Mouse (Mus musculus): ENCODE data around the gene Kmt2e. TPM values are rescaled to one million over a fixed set of nuclear protein-coding genes. Genes with fewer than 3 reads are reported as not detected.

The Kmt2e gene
- polyA plus RNA-seq, 1 experiment from 2014 or later: 59.5 TPM

DNA sequence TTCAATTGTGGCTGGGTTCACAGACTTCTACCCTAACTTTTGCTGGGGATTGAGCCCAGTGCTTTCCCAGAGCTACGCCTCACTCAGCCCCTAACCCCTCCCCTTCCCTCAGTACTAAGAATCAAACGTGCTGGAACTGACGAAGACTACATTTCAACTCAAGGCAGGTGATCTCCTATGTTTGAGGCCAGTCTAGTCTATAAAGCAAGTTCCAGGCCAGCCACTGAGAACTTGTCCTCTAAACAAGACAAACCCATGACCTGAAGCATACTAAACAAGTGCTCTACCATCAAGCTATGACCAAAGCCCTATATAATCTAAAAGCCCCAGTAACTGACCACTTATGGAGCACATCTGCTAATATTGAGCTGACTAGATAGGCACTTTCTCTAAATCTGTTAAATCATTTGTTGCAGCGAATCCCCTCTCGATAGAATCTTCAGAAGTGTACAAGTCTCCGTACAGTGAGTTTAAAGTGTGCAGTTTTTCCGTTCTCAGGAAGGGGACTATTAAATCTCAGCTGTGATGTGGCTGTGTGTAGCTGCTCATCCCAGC, 14.5 kb upstream of the Kmt2e start:
- DNase-seq (ENCODE audit: low spot score) (no peak), ATAC-seq (replicated peaks; ENCODE audit: low FRiP score) (no peak)
- H3K27me3 ChIP-seq (replicated peaks; ENCODE audit: control insufficient read depth, insufficient read depth, low read length): no peaks in the 10 kb centered on the region
- no peaks in the 10 kb centered on the region for H3K9me3 ChIP-seq (ENCODE audit: control insufficient read depth, low read length)
- 42% methylated on average over 7 of the region's 7 CpGs for WGBS
- 0 out of 2 replicates have a peak overlapping the region, but pooled peaks have one; percentile 16 for H3K9ac ChIP-seq (ENCODE audit: low read depth, low read length)
- H3K4me3 ChIP-seq (ENCODE audit: low read depth, low read length): no peak overlapping the region
- peak overlapping the region; percentile 83 for H3K4me2 ChIP-seq
- H3K36me3 ChIP-seq (ENCODE audit: control insufficient read depth, insufficient read depth, low read length): peaks cover 9% of the 10 kb centered on the region
- peaks cover 39% of the 10 kb centered on the region for H3K4me1 ChIP-seq (replicated peaks; ENCODE audit: control insufficient read depth, insufficient read depth, low read length)
- no peak overlapping the region for H3K27ac ChIP-seq (ENCODE audit: low read depth, low read length)

DNA sequence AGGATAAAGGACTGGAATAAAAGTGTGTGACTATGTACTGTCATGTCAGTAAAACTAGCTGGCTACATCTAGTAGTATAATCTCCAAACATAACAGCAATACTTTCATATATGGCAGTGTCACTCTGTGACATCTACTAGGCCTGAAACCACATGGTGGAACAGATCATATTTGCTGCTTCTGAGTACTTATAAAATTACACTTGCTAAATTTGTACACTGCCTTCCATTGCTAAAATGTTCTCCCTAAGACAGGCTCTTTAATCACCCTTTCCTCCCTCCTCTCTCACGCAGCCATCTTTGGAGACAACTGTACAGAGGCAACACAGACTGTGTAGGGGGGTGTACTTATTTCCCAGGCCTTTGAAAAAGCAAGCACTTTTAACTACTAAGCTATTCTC, 13.8 kb upstream of the Kmt2e start:
- Histone ChIP-seq H3K9me3 (ENCODE audit: control insufficient read depth, low read length) (no peaks in the 10 kb centered on the region), H3K4me2 (no peak overlapping the region), H3K27ac (ENCODE audit: low read depth, low read length) (no peak overlapping the region), H3K9ac (ENCODE audit: low read depth, low read length) (no peak overlapping the region), H3K4me1 (replicated peaks; ENCODE audit: control insufficient read depth, insufficient read depth, low read length) (peaks cover 32% of the 10 kb centered on the region), H3K4me3 (ENCODE audit: low read depth, low read length) (no peak overlapping the region), H3K27me3 (replicated peaks; ENCODE audit: control insufficient read depth, insufficient read depth, low read length) (no peaks in the 10 kb centered on the region), H3K36me3 (ENCODE audit: control insufficient read depth, insufficient read depth, low read length) (peaks cover 9% of the 10 kb centered on the region)
- WGBS: 67% methylated on average over 1 of the region's 1 CpGs
- DNase-seq (ENCODE audit: low spot score) (no peak), ATAC-seq (replicated peaks; ENCODE audit: low FRiP score) (no peak)

DNA sequence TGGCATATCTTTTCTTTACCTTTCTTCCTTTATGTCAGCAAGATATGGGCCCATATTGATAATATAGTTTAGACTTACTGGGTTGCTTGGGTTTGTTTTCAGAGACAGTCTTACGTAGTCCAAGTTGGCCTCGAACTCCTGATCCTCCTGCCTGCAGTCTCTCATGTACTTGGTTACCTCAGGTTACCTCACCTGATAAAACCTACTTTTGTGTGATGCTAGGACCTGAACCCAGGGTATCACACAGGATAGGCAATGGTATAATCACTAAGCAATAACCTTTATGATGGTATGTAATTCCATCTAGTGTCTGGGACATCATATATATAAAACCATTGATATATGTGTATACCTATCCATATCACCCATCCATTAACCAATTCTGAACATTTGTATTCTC, 12.8 kb upstream of the Kmt2e start:
- peaks cover 29% of the 10 kb centered on the region for H3K4me1 ChIP-seq (replicated peaks; ENCODE audit: control insufficient read depth, insufficient read depth, low read length)
- WGBS: 89% methylated on average over 2 of the region's 2 CpGs
- H3K4me3 ChIP-seq (ENCODE audit: low read depth, low read length): no peak overlapping the region
- peaks cover 9% of the 10 kb centered on the region for H3K36me3 ChIP-seq (ENCODE audit: control insufficient read depth, insufficient read depth, low read length)
- no peak overlapping the region for H3K27ac ChIP-seq (ENCODE audit: low read depth, low read length)
- no peaks in the 10 kb centered on the region for H3K9me3 ChIP-seq (ENCODE audit: control insufficient read depth, low read length)
- H3K27me3 ChIP-seq (replicated peaks; ENCODE audit: control insufficient read depth, insufficient read depth, low read length): no peaks in the 10 kb centered on the region
- ATAC-seq (replicated peaks; ENCODE audit: low FRiP score) (no peak), DNase-seq (ENCODE audit: low spot score) (no peak)
- H3K9ac ChIP-seq (ENCODE audit: low read depth, low read length): no peak overlapping the region
- H3K4me2 ChIP-seq: no peak overlapping the region

GRCm38 (mm10) chr5:23423036-23423435, 11.2 kb upstream of the Kmt2e start:
- Histone ChIP-seq H3K27ac (ENCODE audit: low read depth, low read length) (no peak overlapping the region), H3K27me3 (replicated peaks; ENCODE audit: control insufficient read depth, insufficient read depth, low read length) (no peaks in the 10 kb centered on the region), H3K4me1 (replicated peaks; ENCODE audit: control insufficient read depth, insufficient read depth, low read length) (peaks cover 32% of the 10 kb centered on the region), H3K9ac (ENCODE audit: low read depth, low read length) (no peak overlapping the region), H3K36me3 (ENCODE audit: control insufficient read depth, insufficient read depth, low read length) (peaks cover 11% of the 10 kb centered on the region), H3K4me3 (ENCODE audit: low read depth, low read length) (no peak overlapping the region), H3K4me2 (no peak overlapping the region), H3K9me3 (ENCODE audit: control insufficient read depth, low read length) (no peaks in the 10 kb centered on the region)
- no peak for DNase-seq (ENCODE audit: low spot score)
- no peak for ATAC-seq (replicated peaks; ENCODE audit: low FRiP score)
- 78% methylated on average over 3 of the region's 3 CpGs for WGBS

- Histone ChIP-seq H3K36me3 (ENCODE audit: control insufficient read depth, insufficient read depth, low read length) (peaks cover 11% of the 10 kb centered on the region), H3K4me3 (ENCODE audit: low read depth, low read length) (no peak overlapping the region), H3K9me3 (ENCODE audit: control insufficient read depth, low read length) (no peaks in the 10 kb centered on the region), H3K4me1 (replicated peaks; ENCODE audit: control insufficient read depth, insufficient read depth, low read length) (peaks cover 29% of the 10 kb centered on the region), H3K27me3 (replicated peaks; ENCODE audit: control insufficient read depth, insufficient read depth, low read length) (no peaks in the 10 kb centered on the region), H3K4me2 (0 out of 2 replicates have a peak overlapping the region, but pooled peaks have one; percentile 18), H3K27ac (ENCODE audit: low read depth, low read length) (no peak overlapping the region), H3K9ac (ENCODE audit: low read depth, low read length) (no peak overlapping the region)
- ATAC-seq (replicated peaks; ENCODE audit: low FRiP score): no peak
- no peak for DNase-seq (ENCODE audit: low spot score)
- 39% methylated on average over 1 of the region's 1 CpGs for WGBS
These were observed 6.7 kb upstream of the Kmt2e start for GRCm38 (mm10) chr5:23427501-23427900.

DNA sequence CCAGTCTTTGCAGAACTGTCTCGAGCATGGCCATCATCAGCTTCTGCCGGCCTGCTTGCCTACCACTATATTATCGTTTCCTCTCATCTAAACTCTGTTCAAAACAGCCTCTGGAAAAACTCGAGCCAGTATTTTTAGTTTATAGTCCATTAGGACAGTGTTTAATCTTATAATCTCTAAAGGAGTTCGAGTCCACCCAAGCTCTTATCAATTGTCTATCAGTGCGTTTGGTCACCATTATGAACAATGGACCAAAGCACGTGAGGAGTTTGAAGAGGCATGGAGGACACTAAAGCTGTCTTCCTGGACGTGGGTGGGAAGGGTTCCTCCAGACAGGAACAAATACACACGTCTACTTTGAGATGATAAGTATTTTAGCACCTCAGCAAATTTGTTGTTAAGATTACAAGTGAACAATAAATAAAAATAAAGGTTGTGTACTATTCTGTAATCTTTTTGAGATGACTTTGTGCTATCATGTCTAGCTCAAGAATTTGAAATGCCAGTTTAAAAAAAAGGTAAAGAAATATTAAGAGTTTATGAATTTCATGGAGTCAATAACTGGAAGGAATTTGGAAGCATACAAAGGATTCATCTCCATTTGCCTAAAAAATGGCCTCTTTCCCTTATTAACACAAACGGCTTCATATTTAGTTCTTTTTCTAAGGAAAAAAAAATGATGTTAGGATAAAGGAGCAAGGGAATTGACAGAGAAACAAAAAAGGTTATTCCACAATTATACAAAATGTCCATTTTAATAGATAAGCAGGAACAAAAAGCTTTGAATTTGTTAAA, 3.0 kb upstream of the Kmt2e start:
- no peak overlapping the region for H3K27ac ChIP-seq (ENCODE audit: low read depth, low read length)
- H3K9ac ChIP-seq (ENCODE audit: low read depth, low read length): peak overlapping the region; percentile 61; the same call in 1 of the 2 replicates
- H3K4me1 ChIP-seq (replicated peaks; ENCODE audit: control insufficient read depth, insufficient read depth, low read length): peaks cover 22% of the 10 kb centered on the region
- H3K4me2 ChIP-seq: peak overlapping the region; percentile 97
- peaks cover 2% of the 10 kb centered on the region; the same call in 1 of the 2 replicates for H3K36me3 ChIP-seq (ENCODE audit: control insufficient read depth, insufficient read depth, low read length)
- 24% methylated on average over 10 of the region's 10 CpGs for WGBS
- H3K27me3 ChIP-seq (replicated peaks; ENCODE audit: control insufficient read depth, insufficient read depth, low read length): no peaks in the 10 kb centered on the region
- no peak for DNase-seq (ENCODE audit: low spot score)
- peak overlapping the region; percentile 99 for H3K4me3 ChIP-seq (ENCODE audit: low read depth, low read length)
- no peak for ATAC-seq (replicated peaks; ENCODE audit: low FRiP score)
- H3K9me3 ChIP-seq (ENCODE audit: control insufficient read depth, low read length): no peaks in the 10 kb centered on the region

DNA sequence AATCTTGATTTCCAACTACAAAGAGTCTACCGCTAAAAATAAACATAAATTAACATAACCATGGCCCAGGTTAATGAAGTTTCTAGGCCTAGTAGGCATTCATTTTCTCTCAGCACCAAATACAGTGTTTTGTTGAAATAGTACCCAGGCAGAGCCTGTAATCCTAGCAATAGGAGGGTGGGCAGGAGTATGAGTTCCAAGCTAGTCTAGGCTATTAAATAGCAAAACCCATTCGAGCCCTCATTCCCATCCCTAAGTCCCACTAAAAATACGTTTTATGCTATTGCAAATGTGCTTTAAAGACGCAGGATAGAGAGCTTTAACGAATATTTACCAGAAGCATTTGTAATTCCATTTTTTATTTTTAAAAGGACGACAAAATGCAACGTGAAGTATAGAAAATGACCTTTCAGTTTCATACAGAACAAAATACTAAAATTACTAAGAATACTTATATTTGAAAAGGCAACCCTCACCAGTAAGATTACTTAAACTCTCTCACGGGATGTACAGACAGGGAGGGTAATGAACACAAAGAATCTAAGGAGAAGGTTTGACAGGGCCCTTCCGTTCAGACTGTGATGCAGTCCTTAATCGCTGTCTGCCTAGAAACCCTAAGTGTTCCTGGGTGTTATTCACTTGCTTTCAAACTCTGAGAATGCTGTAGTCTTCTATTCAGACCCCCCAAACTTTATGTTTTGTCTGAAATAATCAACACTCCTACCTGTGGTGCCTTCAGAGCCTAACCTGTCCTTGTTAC, 2.1 kb upstream of the Kmt2e start:
- H3K4me1 ChIP-seq (replicated peaks; ENCODE audit: control insufficient read depth, insufficient read depth, low read length): peaks cover 22% of the 10 kb centered on the region
- H3K4me2 ChIP-seq: peak overlapping the region; percentile 97
- peak overlapping the region; percentile 98 for H3K27ac ChIP-seq (ENCODE audit: low read depth, low read length)
- WGBS: 4% methylated on average over 10 of the region's 10 CpGs
- DNase-seq (ENCODE audit: low spot score) (no peak), ATAC-seq (replicated peaks; ENCODE audit: low FRiP score) (no peak)
- peak overlapping the region; percentile 100 for H3K9ac ChIP-seq (ENCODE audit: low read depth, low read length)
- peaks cover 2% of the 10 kb centered on the region; the same call in 1 of the 2 replicates for H3K36me3 ChIP-seq (ENCODE audit: control insufficient read depth, insufficient read depth, low read length)
- H3K9me3 ChIP-seq (ENCODE audit: control insufficient read depth, low read length): no peaks in the 10 kb centered on the region
- H3K27me3 ChIP-seq (replicated peaks; ENCODE audit: control insufficient read depth, insufficient read depth, low read length): no peaks in the 10 kb centered on the region
- H3K4me3 ChIP-seq (ENCODE audit: low read depth, low read length): peak overlapping the region; percentile 99

- ATAC-seq (replicated peaks; ENCODE audit: low FRiP score): peak; percentile 86
- no peaks in the 10 kb centered on the region for H3K27me3 ChIP-seq (replicated peaks; ENCODE audit: control insufficient read depth, insufficient read depth, low read length)
- H3K4me2 ChIP-seq: peak overlapping the region; percentile 97
- peak; percentile 95 for DNase-seq (ENCODE audit: low spot score)
- H3K4me1 ChIP-seq (replicated peaks; ENCODE audit: control insufficient read depth, insufficient read depth, low read length): peaks cover 15% of the 10 kb centered on the region
- H3K27ac ChIP-seq (ENCODE audit: low read depth, low read length): peak overlapping the region; percentile 98
- no peaks in the 10 kb centered on the region; the same call in 1 of the 2 replicates for H3K36me3 ChIP-seq (ENCODE audit: control insufficient read depth, insufficient read depth, low read length)
- WGBS: under 1% methylated on average over 59 of the region's 61 CpGs
- H3K4me3 ChIP-seq (ENCODE audit: low read depth, low read length): peak overlapping the region; percentile 99
- H3K9me3 ChIP-seq (ENCODE audit: control insufficient read depth, low read length): no peaks in the 10 kb centered on the region
- peak overlapping the region; percentile 100 for H3K9ac ChIP-seq (ENCODE audit: low read depth, low read length)
These were observed 1.3 kb upstream of the Kmt2e start for GRCm38 (mm10) chr5:23432708-23433645.

All from liver, embryonic 11.5 days (tissue).